Mouse (Mus musculus) adrenal gland, postnatal 10 days (tissue): ENCODE measurements at regions not wholly inside any gene's neighbourhood (a gene's known extent, or its start where the extent isn't known, plus 50 kb on each side); places are given as distances from the start of the nearest gene placed in this dataset.

Source experiments
- DNase-seq: peaks from one replicate; pipeline ENCODE4 v3.0.0; 2021; ENCODE audit warnings: mixed read lengths

GRCm38 (mm10) chr9:69814432-69814831, 53.7 kb upstream of the Foxb1 start:
- DNase-seq = no peak

- no peak for DNase-seq
Measured at GRCm38 (mm10) chr9:69823179-69823966, 62.6 kb upstream of the Foxb1 start.

- no peak for DNase-seq
Measured at GRCm38 (mm10) chr9:69828428-69828827, 67.7 kb upstream of the Foxb1 start.

- no peak for DNase-seq
Measured at GRCm38 (mm10) chr9:69835396-69835795, 74.7 kb upstream of the Foxb1 start.

- no peak for DNase-seq
Measured at GRCm38 (mm10) chr9:69839198-69839597, 78.5 kb upstream of the Foxb1 start.

GRCm38 (mm10) chr9:69844712-69845111, 84.0 kb upstream of the Foxb1 start:
- no peak for DNase-seq

- DNase-seq = no peak
Measured at GRCm38 (mm10) chr9:69845210-69845609, 84.5 kb upstream of the Foxb1 start.

GRCm38 (mm10) chr9:69856621-69857020, 95.9 kb upstream of the Foxb1 start:
- DNase-seq = peak; percentile 55

DNA sequence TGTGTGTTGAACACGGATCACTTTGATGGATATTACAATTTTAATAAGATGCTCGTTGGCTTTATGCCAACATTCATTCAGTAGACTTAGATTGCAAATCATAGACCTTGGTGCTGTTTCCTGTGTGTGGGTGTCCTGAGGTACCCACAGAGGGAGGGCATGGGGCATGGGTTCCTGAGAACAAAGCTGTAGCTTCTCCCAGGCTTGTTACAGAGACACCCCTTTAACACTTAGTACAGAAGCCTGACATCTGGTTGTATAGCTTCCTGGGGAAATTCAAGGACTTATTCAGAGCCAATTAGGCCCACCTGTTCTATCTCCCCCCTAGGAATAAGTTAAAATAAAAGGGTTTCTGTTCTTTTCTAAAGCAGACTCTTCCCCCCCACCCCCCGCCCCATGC, 97.9 kb upstream of the Foxb1 start:
- DNase-seq = no peak

DNA sequence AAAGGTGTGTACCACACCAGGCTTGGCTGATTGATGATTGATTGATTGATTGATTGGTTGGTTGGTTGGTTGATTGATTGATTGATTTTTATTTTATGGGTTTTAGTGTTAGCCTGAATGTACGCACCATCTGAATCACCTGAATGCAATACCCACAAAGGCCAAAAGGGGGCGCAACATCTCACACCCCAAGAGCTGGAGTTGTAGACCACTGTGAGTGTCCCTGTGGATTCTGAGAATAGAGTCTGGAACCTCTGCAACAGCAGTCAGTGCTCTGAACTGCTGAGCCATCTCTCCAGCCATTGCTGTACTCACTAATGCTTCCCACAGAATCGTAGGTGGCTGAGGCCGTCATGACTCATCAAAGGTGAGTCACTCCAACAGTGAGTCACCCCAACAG, 109.4 kb upstream of the Foxb1 start:
- DNase-seq = no peak

- DNase-seq = no peak
Measured at GRCm38 (mm10) chr9:69886351-69886750, 102.9 kb upstream of the Bnip2 start.

DNA sequence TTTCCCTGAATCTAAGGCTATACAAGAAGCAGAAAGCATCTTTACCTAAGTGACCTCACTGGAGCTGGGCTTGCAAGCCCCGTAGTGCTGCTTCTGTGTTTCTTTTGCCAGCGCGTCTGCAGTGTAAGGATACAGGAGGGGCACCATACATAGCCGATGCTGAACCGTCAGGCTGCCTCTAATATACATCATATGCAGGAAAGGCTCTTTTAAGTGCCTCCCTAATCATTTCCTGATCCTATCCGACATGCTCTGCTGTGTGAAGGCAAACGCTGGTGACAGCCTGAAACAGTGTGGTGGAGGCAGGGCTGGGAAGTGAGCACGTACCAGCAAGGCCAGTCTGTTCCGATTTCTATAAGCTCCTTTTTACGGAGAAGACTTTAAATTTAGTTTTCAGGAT, 91.2 kb upstream of the Bnip2 start:
- DNase-seq = no peak

GRCm38 (mm10) chr9:69899371-69899770, 89.9 kb upstream of the Bnip2 start:
- DNase-seq = peak; percentile 20

DNA sequence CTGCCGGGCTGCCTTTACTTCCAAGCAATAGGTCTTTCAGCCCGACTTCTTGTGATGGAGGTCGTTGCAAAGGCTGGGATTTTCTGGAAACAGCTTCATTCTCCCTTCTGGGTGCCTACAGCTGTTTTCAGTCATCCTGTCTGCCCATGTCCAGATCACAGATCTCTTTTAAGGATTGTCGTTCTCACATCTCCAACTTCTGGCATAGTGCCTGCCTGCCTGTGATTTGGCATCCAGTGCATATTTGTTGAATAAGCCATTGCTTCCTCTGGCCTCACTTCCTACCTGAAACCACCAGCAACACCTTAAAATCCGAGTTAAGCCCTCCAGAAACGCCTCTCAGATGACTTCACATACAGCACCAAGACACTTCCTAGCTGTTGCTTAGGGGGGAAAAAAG, 88.4 kb upstream of the Bnip2 start:
- no peak for DNase-seq

DNA sequence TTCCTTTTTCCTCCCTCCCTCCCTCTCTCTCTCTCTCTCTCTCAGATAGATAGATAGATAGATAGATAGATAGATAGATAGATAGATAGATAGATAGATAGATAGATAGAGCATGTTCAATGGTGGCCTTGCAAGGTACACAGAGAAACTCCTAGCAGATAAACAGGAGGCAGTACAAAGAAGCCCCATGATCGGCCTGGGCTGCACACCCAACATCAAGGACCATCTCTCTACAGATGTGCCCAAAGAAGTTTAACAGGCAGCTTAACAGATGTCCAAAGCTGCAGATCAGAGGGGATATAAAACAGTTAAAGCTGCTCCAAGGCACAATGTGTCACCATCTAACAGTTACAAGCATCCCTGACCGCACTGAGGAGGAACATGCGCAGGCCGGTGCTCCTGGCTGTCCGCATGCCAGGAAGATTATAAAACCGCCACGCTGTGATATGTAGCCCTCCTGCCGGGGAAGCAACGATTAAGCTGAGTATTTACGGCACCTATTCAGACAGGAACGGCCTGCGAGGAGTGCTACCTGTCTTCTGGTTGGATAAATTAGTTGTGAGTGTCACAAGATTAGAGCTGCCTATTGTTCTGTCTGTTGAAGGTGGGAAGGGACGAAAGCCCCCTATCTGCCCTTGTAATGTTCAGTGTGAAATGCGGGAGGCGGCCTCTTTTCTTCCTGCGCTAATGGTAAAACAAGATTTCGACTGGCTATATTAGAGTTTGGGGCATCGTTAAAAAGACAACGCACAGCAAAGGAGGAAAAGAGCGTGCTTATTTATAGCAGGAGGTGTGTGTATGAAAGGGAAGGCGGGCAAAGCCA, 81.9 kb upstream of the Bnip2 start:
- peak; percentile 9 for DNase-seq

DNA sequence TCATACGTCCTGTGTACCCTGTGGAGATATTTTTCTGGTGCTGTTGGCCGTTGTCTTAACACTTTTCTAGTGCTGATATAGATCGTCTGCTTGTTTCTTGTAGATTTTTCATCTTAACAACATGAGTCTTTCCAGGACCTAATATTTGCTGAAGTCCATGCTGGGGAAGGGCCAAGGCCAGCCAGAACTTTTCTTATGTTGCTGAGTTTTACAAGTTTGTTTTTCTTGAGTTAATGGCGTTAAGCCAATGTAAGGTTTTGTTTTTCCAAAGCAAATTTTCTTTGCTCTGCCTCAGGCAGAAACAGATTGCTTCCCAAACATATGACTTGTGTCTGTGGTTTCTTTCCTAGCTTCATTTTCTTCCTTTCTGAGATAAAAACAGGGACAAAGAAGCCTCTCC, 78.6 kb upstream of the Bnip2 start:
- no peak for DNase-seq

- no peak for DNase-seq
Measured at GRCm38 (mm10) chr9:69928126-69928525, 61.1 kb upstream of the Bnip2 start.

DNA sequence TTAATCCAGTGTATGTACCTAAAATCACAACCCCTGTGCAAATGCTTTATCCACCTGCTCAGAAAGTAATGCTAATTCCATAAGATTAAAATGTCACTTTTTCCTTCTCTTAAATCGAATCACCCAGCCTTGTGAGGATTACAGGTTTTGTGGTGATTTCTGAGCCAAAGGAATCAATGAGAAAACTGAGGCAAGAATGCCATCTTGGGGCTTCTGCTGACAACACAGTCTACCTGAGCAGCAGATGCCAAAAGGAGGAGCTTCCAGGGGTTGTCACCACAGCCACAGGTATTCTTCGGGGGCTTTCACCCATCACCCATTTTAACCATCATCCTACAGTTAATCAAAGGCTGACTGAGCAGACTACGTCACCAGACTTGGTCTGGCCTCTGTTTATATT, 51.4 kb upstream of the Bnip2 start:
- DNase-seq = no peak
